Mouse (Mus musculus): ENCODE measurements at regions not wholly inside any gene's neighbourhood (a gene's known extent, or its start where the extent isn't known, plus 50 kb on each side); places are given as distances from the start of the nearest gene placed in this dataset.

- in situ Hi-C loops (cut with MboI; ENCODE audit: low sequenced_read_pairs in 2 of 2, unreplicated experiment in 2 of 2) = no loop called here
- H3K36me3 ChIP-seq (ENCODE audit: control insufficient read depth, insufficient read depth, low read length, poor library complexity, severe bottlenecking) = no peaks in the 10 kb centered on the region
- H3K4me3 ChIP-seq (ENCODE audit: insufficient read depth in 1 of 2, low read depth in 1 of 2, low read length in 2 of 2, poor library complexity in 1 of 2, severe bottlenecking in 1 of 2) = no peak overlapping the region
- no peaks in the 10 kb centered on the region for H3K9me3 ChIP-seq (ENCODE audit: control insufficient read depth, insufficient read depth, low read depth, low read length)
- H3K4me1 ChIP-seq (ENCODE audit: control insufficient read depth in 2 of 2, insufficient read depth in 2 of 2, low read length in 2 of 2, poor library complexity in 1 of 2) = no peaks in the 10 kb centered on the region
- TF ChIP-seq CHD2 (IDR thresholded peaks at IDR 0.05; ENCODE audit: low read depth, low read length) (no peak), ZC3H11A (IDR thresholded peaks at IDR 0.05; ENCODE audit: borderline replicate concordance, low read depth, low read length) (no peak), MAFK (IDR thresholded peaks at IDR 0.05; ENCODE audit: insufficient read depth, low read depth, low read length) (no peak), ZNF384 (IDR thresholded peaks at IDR 0.05; ENCODE audit: low read depth, low read length) (no peak), HCFC1 (IDR thresholded peaks at IDR 0.05; ENCODE audit: borderline replicate concordance, insufficient read depth, low read length) (no peak)
- no peak overlapping the region for H3K9ac ChIP-seq (ENCODE audit: insufficient read depth, low read depth, low read length, poor library complexity, severe bottlenecking)
- no peak for DNase-seq (ENCODE audit: low read depth, low spot score)
- H3K27ac ChIP-seq (ENCODE audit: insufficient read depth, low read depth, low read length, poor library complexity, severe bottlenecking) = no peak overlapping the region
Observed at GRCm38 (mm10) chr2:45514290-45515180, 397.3 kb upstream of the Zeb2 start.

DNA sequence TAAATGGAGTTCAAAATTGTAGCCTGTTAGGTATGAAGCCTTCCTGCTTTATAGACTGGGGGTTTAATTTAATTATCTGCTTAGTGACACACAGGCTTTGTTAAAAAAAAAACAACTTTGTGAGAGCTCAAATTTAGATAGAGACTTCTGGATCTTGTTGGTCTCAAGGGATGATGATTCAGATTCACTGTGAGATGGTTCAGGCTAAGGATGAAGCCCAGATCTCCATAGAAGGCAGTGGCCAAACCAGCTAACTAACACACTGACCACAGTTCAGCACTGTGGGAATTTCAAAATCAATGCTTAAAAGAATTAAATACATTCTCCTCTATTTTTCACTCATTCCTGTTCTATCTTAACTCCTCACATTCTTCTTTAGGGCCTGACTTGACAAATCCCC, 395.7 kb upstream of the Zeb2 start:
- H3K9ac ChIP-seq (ENCODE audit: insufficient read depth, low read depth, low read length, poor library complexity, severe bottlenecking) = no peak overlapping the region
- H3K27ac ChIP-seq (ENCODE audit: insufficient read depth, low read depth, low read length, poor library complexity, severe bottlenecking) = no peak overlapping the region
- H3K4me3 ChIP-seq (ENCODE audit: insufficient read depth in 1 of 2, low read depth in 1 of 2, low read length in 2 of 2, poor library complexity in 1 of 2, severe bottlenecking in 1 of 2) = no peak overlapping the region
- no peaks in the 10 kb centered on the region for H3K36me3 ChIP-seq (ENCODE audit: control insufficient read depth, insufficient read depth, low read length, poor library complexity, severe bottlenecking)
- H3K4me1 ChIP-seq (ENCODE audit: control insufficient read depth in 2 of 2, insufficient read depth in 2 of 2, low read length in 2 of 2, poor library complexity in 1 of 2) = no peaks in the 10 kb centered on the region
- no peak for DNase-seq (ENCODE audit: low read depth, low spot score)
- in situ Hi-C loops (cut with MboI; ENCODE audit: low sequenced_read_pairs in 2 of 2, unreplicated experiment in 2 of 2) = no loop called here
- TF ChIP-seq CHD2 (IDR thresholded peaks at IDR 0.05; ENCODE audit: low read depth, low read length) = no peak
- TF ChIP-seq HCFC1 (IDR thresholded peaks at IDR 0.05; ENCODE audit: borderline replicate concordance, insufficient read depth, low read length) = no peak
- TF ChIP-seq MAFK (IDR thresholded peaks at IDR 0.05; ENCODE audit: insufficient read depth, low read depth, low read length) = no peak
- TF ChIP-seq ZC3H11A (IDR thresholded peaks at IDR 0.05; ENCODE audit: borderline replicate concordance, low read depth, low read length) = no peak
- no peak for TF ChIP-seq ZNF384 (IDR thresholded peaks at IDR 0.05; ENCODE audit: low read depth, low read length)
- H3K9me3 ChIP-seq (ENCODE audit: control insufficient read depth, insufficient read depth, low read depth, low read length) = no peaks in the 10 kb centered on the region

DNA sequence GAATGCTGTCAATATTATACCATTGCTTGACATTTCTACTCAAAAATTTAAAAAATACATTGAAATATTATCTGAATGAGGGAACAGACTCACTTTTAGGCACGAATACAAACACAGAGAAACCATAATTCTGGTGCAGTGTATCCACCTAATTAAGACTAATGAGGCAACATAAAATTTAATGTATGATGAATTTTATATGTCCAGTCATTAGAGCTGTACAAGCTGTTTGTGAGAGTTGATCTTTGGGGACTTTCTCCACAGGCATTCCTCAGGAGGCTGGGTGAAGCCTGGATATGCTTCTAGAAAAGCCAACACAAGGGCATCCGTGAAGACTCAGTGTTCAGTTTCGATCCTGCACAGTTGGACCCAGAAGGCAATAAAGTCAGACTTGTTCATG, 394.6 kb upstream of the Zeb2 start:
- no peak for DNase-seq (ENCODE audit: low read depth, low spot score)
- no peaks in the 10 kb centered on the region for H3K36me3 ChIP-seq (ENCODE audit: control insufficient read depth, insufficient read depth, low read length, poor library complexity, severe bottlenecking)
- no peaks in the 10 kb centered on the region for H3K9me3 ChIP-seq (ENCODE audit: control insufficient read depth, insufficient read depth, low read depth, low read length)
- TF ChIP-seq HCFC1 (IDR thresholded peaks at IDR 0.05; ENCODE audit: borderline replicate concordance, insufficient read depth, low read length) (no peak), MAFK (IDR thresholded peaks at IDR 0.05; ENCODE audit: insufficient read depth, low read depth, low read length) (no peak), ZNF384 (IDR thresholded peaks at IDR 0.05; ENCODE audit: low read depth, low read length) (no peak), CHD2 (IDR thresholded peaks at IDR 0.05; ENCODE audit: low read depth, low read length) (no peak), ZC3H11A (IDR thresholded peaks at IDR 0.05; ENCODE audit: borderline replicate concordance, low read depth, low read length) (no peak)
- no peak overlapping the region for H3K27ac ChIP-seq (ENCODE audit: insufficient read depth, low read depth, low read length, poor library complexity, severe bottlenecking)
- no peak overlapping the region for H3K4me3 ChIP-seq (ENCODE audit: insufficient read depth in 1 of 2, low read depth in 1 of 2, low read length in 2 of 2, poor library complexity in 1 of 2, severe bottlenecking in 1 of 2)
- in situ Hi-C loops (cut with MboI; ENCODE audit: low sequenced_read_pairs in 2 of 2, unreplicated experiment in 2 of 2) = no loop called here
- H3K4me1 ChIP-seq (ENCODE audit: control insufficient read depth in 2 of 2, insufficient read depth in 2 of 2, low read length in 2 of 2, poor library complexity in 1 of 2) = no peaks in the 10 kb centered on the region
- no peak overlapping the region for H3K9ac ChIP-seq (ENCODE audit: insufficient read depth, low read depth, low read length, poor library complexity, severe bottlenecking)

- Histone ChIP-seq H3K36me3 (ENCODE audit: control insufficient read depth, insufficient read depth, low read length, poor library complexity, severe bottlenecking) (no peaks in the 10 kb centered on the region), H3K4me1 (ENCODE audit: control insufficient read depth in 2 of 2, insufficient read depth in 2 of 2, low read length in 2 of 2, poor library complexity in 1 of 2) (no peaks in the 10 kb centered on the region), H3K9ac (ENCODE audit: insufficient read depth, low read depth, low read length, poor library complexity, severe bottlenecking) (no peak overlapping the region), H3K27ac (ENCODE audit: insufficient read depth, low read depth, low read length, poor library complexity, severe bottlenecking) (no peak overlapping the region), H3K4me3 (ENCODE audit: insufficient read depth in 1 of 2, low read depth in 1 of 2, low read length in 2 of 2, poor library complexity in 1 of 2, severe bottlenecking in 1 of 2) (no peak overlapping the region), H3K9me3 (ENCODE audit: control insufficient read depth, insufficient read depth, low read depth, low read length) (no peaks in the 10 kb centered on the region)
- in situ Hi-C loops (cut with MboI; ENCODE audit: low sequenced_read_pairs in 2 of 2, unreplicated experiment in 2 of 2) = no loop called here
- TF ChIP-seq ZC3H11A (IDR thresholded peaks at IDR 0.05; ENCODE audit: borderline replicate concordance, low read depth, low read length) (no peak), MAFK (IDR thresholded peaks at IDR 0.05; ENCODE audit: insufficient read depth, low read depth, low read length) (no peak), ZNF384 (IDR thresholded peaks at IDR 0.05; ENCODE audit: low read depth, low read length) (no peak), CHD2 (IDR thresholded peaks at IDR 0.05; ENCODE audit: low read depth, low read length) (no peak), HCFC1 (IDR thresholded peaks at IDR 0.05; ENCODE audit: borderline replicate concordance, insufficient read depth, low read length) (no peak)
- no peak for DNase-seq (ENCODE audit: low read depth, low spot score)
Observed at GRCm38 (mm10) chr2:45504468-45504867, 387.3 kb upstream of the Zeb2 start.

Data from ES-E14 (cell line).